ENCODE assay signal across 13 mouse cellular contexts in the genomic region with DNA sequence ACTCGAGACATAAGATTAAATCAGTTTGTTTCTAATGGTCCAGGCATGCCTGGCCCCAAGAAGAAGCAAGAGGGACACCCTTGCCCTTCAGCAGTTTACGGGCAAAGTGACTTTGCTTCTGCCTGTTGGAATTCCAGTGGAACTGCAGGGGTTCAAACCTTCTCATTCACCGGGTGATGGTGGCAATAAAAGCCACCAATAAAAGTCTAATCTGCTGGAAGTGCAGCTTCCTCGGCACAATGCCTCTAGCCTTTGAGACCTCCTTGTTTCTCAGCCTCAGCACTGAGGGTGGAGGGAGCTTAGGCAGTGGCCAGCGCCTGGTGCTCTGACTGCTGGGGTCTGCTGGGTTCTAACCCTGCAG. TPM values are rescaled to one million over a fixed set of nuclear protein-coding genes. Genes with fewer than 3 reads are reported as not detected.
DNase-seq lines count a peak whose midpoint lies in the region; ATAC-seq and TF ChIP-seq lines count a peak whose summit lies in the region.
"Had no signal": no experiment of that assay in that cellular context is flagged by ENCODE, and none has a peak within 500 bp of the region (broad histone marks: within the 10 kb centered on the region; RNA-seq: fewer than 3 reads in every experiment).

No protein-coding gene starts in this region.

- ATAC-seq in heart, embryonic 16.5 days (replicated peaks; ENCODE audit: extremely low read depth, insufficient read depth, low FRiP score): no peak
- no peak for ATAC-seq in midbrain, embryonic 16.5 days
- no peak for ATAC-seq in stomach, embryonic 14.5 days (ENCODE audit: insufficient number of reproducible peaks, insufficient read depth, low FRiP score, low read depth)

- no peaks in the 10 kb centered on the region for H3K27me3 ChIP-seq in heart, embryonic 16.5 days (ENCODE audit: control insufficient read depth, insufficient read depth, low read length)
- H3K27me3 ChIP-seq in midbrain, embryonic 10.5 days (ENCODE audit: low read depth, poor library complexity, severe bottlenecking): no peaks in the 10 kb centered on the region
- no peaks in the 10 kb centered on the region for H3K27me3 ChIP-seq in midbrain, embryonic 16.5 days (ENCODE audit: control insufficient read depth, insufficient read depth, low read depth, low read length)
- H3K27me3 ChIP-seq in stomach, embryonic 14.5 days (ENCODE audit: control insufficient read depth, insufficient read depth, low read length): no peaks in the 10 kb centered on the region
- H3K27me3 ChIP-seq in cerebellum, adult 2 months (ENCODE audit: control insufficient read depth, insufficient read depth, low read length): no peaks in the 10 kb centered on the region

- H3K27ac ChIP-seq in heart, embryonic 16.5 days (ENCODE audit: low read length): 0 out of 2 replicates have a peak overlapping the region, but pooled peaks have one; percentile 6
- H3K27ac ChIP-seq in midbrain, embryonic 10.5 days (replicated peaks): peak overlapping the region; percentile 52; the same call in 1 of the 2 replicates
- no peak overlapping the region for H3K27ac ChIP-seq in midbrain, embryonic 16.5 days (ENCODE audit: low read length)
- H3K27ac ChIP-seq in stomach, embryonic 14.5 days (ENCODE audit: low read length): peak overlapping the region; percentile 6; the same call in 1 of the 2 replicates
- H3K27ac ChIP-seq in cerebellum, adult 2 months (ENCODE audit: insufficient read depth, low read length): no peak overlapping the region

- H3K4me1 ChIP-seq in heart, embryonic 16.5 days (ENCODE audit: control insufficient read depth, insufficient read depth, low read length): peaks cover 52% of the 10 kb centered on the region
- H3K4me1 ChIP-seq in midbrain, embryonic 10.5 days: peaks cover 59% of the 10 kb centered on the region
- H3K4me1 ChIP-seq in midbrain, embryonic 16.5 days (ENCODE audit: control insufficient read depth, insufficient read depth, low read length): peaks cover 49% of the 10 kb centered on the region
- peaks cover 55% of the 10 kb centered on the region for H3K4me1 ChIP-seq in stomach, embryonic 14.5 days (ENCODE audit: control insufficient read depth, insufficient read depth, low read length)
- H3K4me1 ChIP-seq in cerebellum, adult 2 months (ENCODE audit: control insufficient read depth, insufficient read depth, low read length): peaks cover 35% of the 10 kb centered on the region

- no peak for TF ChIP-seq POLR2A in cerebellum, adult 2 months (IDR thresholded peaks at IDR 0.05; ENCODE audit: borderline replicate concordance, insufficient read depth, low read length)

- DNase-seq in heart, postnatal 36 days: no peak
- no peak for DNase-seq in midbrain, embryonic 10.5 days (ENCODE audit: low spot score)
- DNase-seq in forelimb bud, embryonic 11.5 days (ENCODE audit: low read depth, low spot score): peak; percentile 42
- DNase-seq in adrenal gland, adult 8-10 months: no peak
- no peak for DNase-seq in cerebellum, adult 2 months
- DNase-seq: adrenal gland, postnatal 25 days; cerebellum, adult 8-10 months; gastrocnemius, postnatal 10 days; liver had no signal

- intact Hi-C loops in heart, postnatal 36 days (cut with DNase I): loop anchor here (10.0 kb wide), 1 partner anchor 406 kb away; no protein-coding TSS in a partner anchor

- 47% methylated on average over 5 of the region's 5 CpGs for WGBS in heart, embryonic 16.5 days
- WGBS in midbrain, embryonic 10.5 days: 19% methylated on average over 5 of the region's 5 CpGs
- 17% methylated on average over 5 of the region's 5 CpGs for WGBS in midbrain, embryonic 16.5 days
- WGBS in stomach, embryonic 14.5 days: 39% methylated on average over 5 of the region's 5 CpGs
- 43% methylated on average over 5 of the region's 5 CpGs for WGBS in cerebellum, adult 2 months

- TF ChIP-seq CTCF in cerebellum, adult 2 months (IDR thresholded peaks at IDR 0.05; ENCODE audit: borderline replicate concordance, insufficient read depth, low read depth, low read length): no peak

- H3K4me3 ChIP-seq in heart, embryonic 16.5 days (ENCODE audit: low read length): no peak overlapping the region
- H3K4me3 ChIP-seq in midbrain, embryonic 10.5 days: peak overlapping the region; percentile 23; the same call in 1 of the 2 replicates
- no peak overlapping the region for H3K4me3 ChIP-seq in midbrain, embryonic 16.5 days (ENCODE audit: low read depth, low read length)
- no peak overlapping the region for H3K4me3 ChIP-seq in stomach, embryonic 14.5 days (ENCODE audit: low read depth, low read length)
- no peak overlapping the region for H3K4me3 ChIP-seq in cerebellum, adult 2 months (replicated peaks; ENCODE audit: insufficient read depth, low read depth, low read length)
- H3K4me3 ChIP-seq: erythroblast, embryonic 14.5 days had no signal

- H3K4me2 ChIP-seq in heart, embryonic 16.5 days (ENCODE audit: low read depth, low read length): no peak overlapping the region
- no peak overlapping the region for H3K4me2 ChIP-seq in midbrain, embryonic 16.5 days (ENCODE audit: low read length)
- H3K4me2 ChIP-seq in stomach, embryonic 14.5 days (replicated peaks; ENCODE audit: low read depth, low read length): no peak overlapping the region

- no peaks in the 10 kb centered on the region for H3K9me3 ChIP-seq in heart, embryonic 16.5 days (replicated peaks; ENCODE audit: control insufficient read depth, low read length)
- no peaks in the 10 kb centered on the region; the same call in 1 of the 2 replicates for H3K9me3 ChIP-seq in midbrain, embryonic 10.5 days (replicated peaks)
- H3K9me3 ChIP-seq in midbrain, embryonic 16.5 days (replicated peaks; ENCODE audit: control insufficient read depth, low read length, poor library complexity, severe bottlenecking): no peaks in the 10 kb centered on the region
- peaks cover 3% of the 10 kb centered on the region; the same call in 1 of the 2 replicates for H3K9me3 ChIP-seq in stomach, embryonic 14.5 days (ENCODE audit: control insufficient read depth, low read depth, low read length)

- H3K9ac ChIP-seq in heart, embryonic 16.5 days (ENCODE audit: low read length): no peak overlapping the region
- no peak overlapping the region for H3K9ac ChIP-seq in midbrain, embryonic 16.5 days (ENCODE audit: low read depth, low read length)
- H3K9ac ChIP-seq in stomach, embryonic 14.5 days (replicated peaks; ENCODE audit: low read depth, low read length): no peak overlapping the region

- H3K36me3 ChIP-seq in heart, embryonic 16.5 days (ENCODE audit: control insufficient read depth, insufficient read depth): no peaks in the 10 kb centered on the region
- peaks cover 28% of the 10 kb centered on the region for H3K36me3 ChIP-seq in midbrain, embryonic 10.5 days
- H3K36me3 ChIP-seq in midbrain, embryonic 16.5 days (ENCODE audit: control insufficient read depth, insufficient read depth, low read length): no peaks in the 10 kb centered on the region
- no peaks in the 10 kb centered on the region for H3K36me3 ChIP-seq in stomach, embryonic 14.5 days (ENCODE audit: control insufficient read depth, insufficient read depth, low read length)

RNA-seq across cellular contexts. Expression of gene Acvr1b, which starts 7.2 kb away (rescaled TPM):
- polyA plus RNA-seq in heart, embryonic 16.5 days (2015; fragmentation: Nextera tagmentation; extraction: Ambion mirVana): 7.1 and 8.0 TPM in 2 replicates
- total RNA-seq in heart, postnatal 36 days (2021): 10 to 100 TPM; 12.6 to 14.6 TPM
- 5.4 and 7.0 TPM in 2 replicates for polyA plus RNA-seq in midbrain, embryonic 10.5 days (2016; fragmentation: Nextera tagmentation; extraction: Ambion mirVana)
- 22.1 and 24.5 TPM in 2 replicates for polyA plus RNA-seq in midbrain, embryonic 16.5 days (2015; fragmentation: Nextera tagmentation; extraction: Ambion mirVana)
- polyA plus RNA-seq in stomach, embryonic 14.5 days (2014; fragmentation: Nextera tagmentation; extraction: Ambion mirVana): 11.5 and 14.5 TPM in 2 replicates
- 10 to 100 TPM in 3 of 4 experiments, 1 to 10 TPM in 1; 8.6 to 15.4 (median 12.1) TPM for total RNA-seq in adrenal gland, adult 8-10 months (2022)
- 54.5 and 55.2 TPM in 2 replicates for polyA plus RNA-seq in cerebellum, adult 2 months (2012; rRNA removed)

RNA-seq across cellular contexts. Expression of gene Grasp, which starts 42.9 kb away (rescaled TPM):
- 3.1 and 3.4 TPM in 2 replicates for polyA plus RNA-seq in heart, embryonic 16.5 days (2015; fragmentation: Nextera tagmentation; extraction: Ambion mirVana)
- 10 to 100 TPM; 10.7 to 12.0 TPM for total RNA-seq in heart, postnatal 36 days (2021)
- polyA plus RNA-seq in midbrain, embryonic 10.5 days (2016; fragmentation: Nextera tagmentation; extraction: Ambion mirVana): 3.2 and 4.2 TPM in 2 replicates
- polyA plus RNA-seq in midbrain, embryonic 16.5 days (2015; fragmentation: Nextera tagmentation; extraction: Ambion mirVana): 0.95 and 1.1 TPM in 2 replicates
- 6.4 and 7.2 TPM in 2 replicates for polyA plus RNA-seq in stomach, embryonic 14.5 days (2014; fragmentation: Nextera tagmentation; extraction: Ambion mirVana)
- total RNA-seq in adrenal gland, adult 8-10 months (2022): 10 to 100 TPM in 3 of 4 experiments, 1 to 10 TPM in 1; 8.8 to 19.6 (median 17.1) TPM
- polyA plus RNA-seq in cerebellum, adult 2 months (2012; rRNA removed): 5.0 and 5.3 TPM in 2 replicates

RNA-seq across cellular contexts. Expression of gene Acvrl1, which starts 52.8 kb away (rescaled TPM):
- 14.7 and 20.5 TPM in 2 replicates for polyA plus RNA-seq in heart, embryonic 16.5 days (2015; fragmentation: Nextera tagmentation; extraction: Ambion mirVana)
- 10 to 100 TPM; 22.3 to 31.1 TPM for total RNA-seq in heart, postnatal 36 days (2021)
- 8.9 and 10.7 TPM in 2 replicates for polyA plus RNA-seq in midbrain, embryonic 10.5 days (2016; fragmentation: Nextera tagmentation; extraction: Ambion mirVana)
- polyA plus RNA-seq in midbrain, embryonic 16.5 days (2015; fragmentation: Nextera tagmentation; extraction: Ambion mirVana): 8.0 and 10.6 TPM in 2 replicates
- polyA plus RNA-seq in stomach, embryonic 14.5 days (2014; fragmentation: Nextera tagmentation; extraction: Ambion mirVana): 15.6 and 16.9 TPM in 2 replicates
- total RNA-seq in adrenal gland, adult 8-10 months (2022): 10 to 100 TPM; 14.5 to 24.7 (median 21.5) TPM
- 15.3 and 17.2 TPM in 2 replicates for polyA plus RNA-seq in cerebellum, adult 2 months (2012; rRNA removed)
- polyA plus RNA-seq: erythroblast, embryonic 14.5 days had no signal

Comparison
In these comparisons a context has a peak if more than half of its experiments do, and no peak if none do; other contexts are left out.
1. H3K27ac ChIP-seq: peak in heart, embryonic 16.5 days (single experiment), midbrain, embryonic 10.5 days (single experiment) and stomach, embryonic 14.5 days (single experiment); none in midbrain, embryonic 16.5 days (single experiment) and cerebellum, adult 2 months (single experiment).